Mouse (Mus musculus): Measurements from ENCODE around the gene Pisd.

DNA sequence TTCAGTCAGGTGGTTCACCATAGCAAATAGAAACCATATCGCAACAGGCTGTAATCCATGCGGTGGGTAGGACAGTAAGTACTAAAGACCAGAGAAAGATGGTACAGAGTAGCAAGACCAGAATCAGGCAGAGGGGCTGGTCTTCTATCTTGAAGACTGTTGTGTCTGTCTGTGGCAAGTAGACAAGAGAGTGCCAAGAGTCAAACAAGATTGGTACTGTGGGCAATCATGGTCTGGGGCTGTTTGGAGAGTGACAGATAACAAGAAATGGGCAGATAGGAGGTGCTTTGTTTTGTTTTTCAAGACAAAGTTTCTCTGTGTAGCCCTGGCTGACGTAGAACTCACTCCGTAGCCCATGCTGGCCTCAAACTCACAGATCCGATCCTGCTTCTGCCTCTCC lies 3.9 kb downstream of the Pisd start:
- TF ChIP-seq CTCF (IDR thresholded peaks at IDR 0.05; ENCODE audit: borderline replicate concordance, control insufficient read depth, extremely low read depth, insufficient read depth, low read length, poor library complexity) (no peak), POLR2A (IDR thresholded peaks at IDR 0.05; ENCODE audit: control insufficient read depth, extremely low read depth, insufficient read depth, low read length, poor library complexity) (no peak)
